Mouse (Mus musculus) olfactory bulb, adult 2 months (tissue): ENCODE measurements at regions not wholly inside any gene's neighbourhood (a gene's known extent, or its start where the extent isn't known, plus 50 kb on each side); places are given as distances from the start of the nearest gene placed in this dataset.

Experiments used
- H3K27ac ChIP-seq: fragments of 200-500 bp; 2 replicates; pipeline ENCODE4 v1.5.1; 2012; ENCODE audit warnings: low read depth, low read length; ENCODE audit not compliant: insufficient read depth
- H3K4me1 ChIP-seq: fragments of 200-500 bp; 2 replicates; pipeline ENCODE4 v1.6.1; 2012; ENCODE audit warnings: low read length; ENCODE audit not compliant: control insufficient read depth, insufficient read depth
- H3K4me3 ChIP-seq: fragments of 200-500 bp; 2 replicates; pipeline ENCODE4 v1.5.1; 2012; ENCODE audit warnings: mild to moderate bottlenecking, low read depth, low read length, moderate library complexity; ENCODE audit not compliant: insufficient read depth
- CTCF ChIP-seq: fragments of 200-500 bp; IDR thresholded peaks from 2 replicates; pipeline ENCODE4 v1.5.1; 2012; ENCODE audit warnings: low read depth, mild to moderate bottlenecking, low read length, moderate library complexity; ENCODE audit not compliant: insufficient read depth
- POLR2A ChIP-seq: fragments of 200-500 bp; IDR thresholded peaks from 2 replicates; pipeline ENCODE4 v1.6.1; 2012; ENCODE audit warnings: mild to moderate bottlenecking, low read depth, low read length, moderate library complexity; ENCODE audit not compliant: insufficient read depth
- WGBS: fragments of 180-500 bp; shearing (Covaris S2); methylation state at CpG from one replicate; pipeline ENCODE4 v1.1.7; 2018; 5-methylcytosine and 5-hydroxymethylcytosine counted together

DNA sequence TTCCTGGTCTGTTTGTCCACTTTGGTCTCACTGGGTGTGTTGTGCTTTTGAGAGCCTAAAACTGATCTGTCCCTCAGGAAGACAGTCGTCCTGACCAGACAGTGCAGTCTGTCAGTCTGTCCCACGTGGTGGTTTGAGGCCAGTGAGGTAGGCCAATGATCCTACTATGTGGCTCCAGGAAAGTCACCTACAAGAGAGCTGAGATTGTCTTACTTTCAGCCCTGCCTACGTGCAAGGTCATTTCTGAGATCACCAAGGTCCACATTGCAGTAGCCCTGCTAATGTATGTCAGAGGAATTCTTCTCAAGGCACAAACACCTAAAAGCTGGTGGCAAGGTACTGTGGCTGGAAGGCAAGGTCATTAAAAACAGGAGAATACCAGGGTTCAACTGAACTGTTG lies 53.9 kb upstream of the Armc2 start:
- Histone ChIP-seq H3K4me1 (peaks cover 8% of the 10 kb centered on the region), H3K4me3 (no peak overlapping the region), H3K27ac (no peak overlapping the region)
- no peak for TF ChIP-seq CTCF
- no peak for TF ChIP-seq POLR2A
- 51% methylated on average over 3 of the region's 3 CpGs for WGBS

DNA sequence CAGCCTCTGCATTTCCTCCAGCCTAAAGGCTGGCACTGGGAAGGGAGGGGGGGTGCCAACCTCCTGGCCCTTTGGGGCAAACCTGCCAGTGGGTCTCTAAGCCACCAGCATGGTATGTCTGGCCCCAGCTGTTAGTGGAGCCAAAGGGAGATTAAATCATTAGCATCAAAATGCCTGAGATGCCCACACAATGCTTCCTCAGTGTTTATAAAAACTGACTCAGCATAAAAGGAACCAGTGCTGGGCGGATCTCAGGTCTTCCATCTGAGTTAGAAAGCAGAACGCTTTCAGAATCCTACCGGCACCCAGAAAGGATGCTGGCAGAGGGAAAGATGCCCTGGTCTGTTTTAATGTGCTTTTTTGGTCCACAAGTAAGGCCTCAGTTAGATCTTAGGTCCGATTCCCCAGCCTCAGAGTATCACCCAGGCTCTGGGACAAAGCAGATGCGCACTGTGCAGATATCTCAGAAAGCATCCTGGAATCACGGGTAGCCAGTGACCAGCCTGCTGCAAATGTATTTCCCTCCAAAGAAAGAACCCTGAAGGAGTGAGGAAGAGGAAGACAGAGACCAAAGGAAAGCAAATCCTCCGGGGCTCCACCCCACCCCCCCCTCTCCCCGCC lies 53.3 kb upstream of the Armc2 start:
- no peak for TF ChIP-seq CTCF
- no peak for TF ChIP-seq POLR2A
- peaks cover 8% of the 10 kb centered on the region for H3K4me1 ChIP-seq
- no peak overlapping the region for H3K27ac ChIP-seq
- WGBS, result 29% methylated on average over 8 of the region's 8 CpGs
- H3K4me3 ChIP-seq, result no peak overlapping the region

DNA sequence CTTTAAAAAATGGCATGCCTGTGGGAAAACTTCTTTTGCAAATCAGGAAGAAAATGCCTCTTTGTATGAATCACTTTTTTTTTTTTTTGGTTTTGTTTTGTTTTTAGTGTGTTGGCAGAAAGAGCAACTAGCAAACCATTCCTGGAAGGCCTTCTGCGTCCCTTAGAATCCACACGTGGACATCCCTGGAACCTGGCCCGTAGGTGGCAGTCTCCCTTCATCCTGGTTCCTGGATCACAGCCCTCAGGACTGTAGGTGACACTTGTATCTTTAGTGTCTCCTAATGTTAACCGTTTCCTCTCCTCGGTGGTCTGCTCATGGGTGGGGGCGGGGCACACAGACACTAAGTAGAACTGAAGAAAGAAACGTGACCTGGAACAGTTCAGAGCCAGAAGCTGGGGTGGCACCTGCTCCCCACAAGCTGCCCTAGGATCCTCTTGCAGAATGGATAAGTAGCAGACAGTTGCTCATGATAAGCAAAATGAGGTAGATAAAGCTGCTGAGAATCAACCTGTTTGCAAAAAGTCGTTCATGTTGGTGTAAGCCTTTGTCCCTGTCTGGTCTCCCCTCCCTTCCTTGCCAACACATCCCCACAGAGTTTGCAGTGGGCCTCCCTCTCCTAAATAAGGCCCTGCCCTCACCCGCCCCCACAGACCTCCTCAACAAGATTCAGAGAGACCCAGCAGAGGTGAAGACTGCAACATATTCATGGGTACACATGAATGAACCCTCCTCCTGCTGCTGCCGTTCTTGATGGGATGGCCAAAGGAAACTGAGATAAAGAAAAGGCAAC lies 52.6 kb upstream of the Armc2 start:
- no peak overlapping the region for H3K4me3 ChIP-seq
- no peak overlapping the region for H3K27ac ChIP-seq
- TF ChIP-seq POLR2A (no peak), CTCF (no peak)
- 35% methylated on average over 10 of the region's 10 CpGs for WGBS
- H3K4me1 ChIP-seq, result peaks cover 8% of the 10 kb centered on the region

DNA sequence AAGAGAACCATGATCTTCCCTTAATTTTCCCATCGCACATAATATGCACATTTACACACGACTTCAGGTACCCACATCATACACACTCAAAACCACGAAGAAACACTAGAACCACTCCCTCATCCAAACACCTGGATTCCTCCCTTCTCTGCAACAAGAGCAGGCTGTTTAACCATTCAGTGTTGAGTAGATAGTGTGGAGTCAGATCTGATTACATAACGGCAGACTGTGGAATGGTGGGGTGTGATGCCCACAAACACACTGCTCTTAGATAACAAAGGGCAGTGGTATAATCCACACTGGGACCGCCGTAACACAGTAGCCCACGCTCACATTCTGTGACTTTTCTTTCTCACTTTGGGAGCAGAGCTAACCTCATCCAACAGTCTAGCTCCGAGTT lies 51.5 kb upstream of the Armc2 start:
- TF ChIP-seq POLR2A, result no peak
- TF ChIP-seq CTCF, result no peak
- peaks cover 8% of the 10 kb centered on the region for H3K4me1 ChIP-seq
- 91% methylated on average over 8 of the region's 8 CpGs for WGBS

DNA sequence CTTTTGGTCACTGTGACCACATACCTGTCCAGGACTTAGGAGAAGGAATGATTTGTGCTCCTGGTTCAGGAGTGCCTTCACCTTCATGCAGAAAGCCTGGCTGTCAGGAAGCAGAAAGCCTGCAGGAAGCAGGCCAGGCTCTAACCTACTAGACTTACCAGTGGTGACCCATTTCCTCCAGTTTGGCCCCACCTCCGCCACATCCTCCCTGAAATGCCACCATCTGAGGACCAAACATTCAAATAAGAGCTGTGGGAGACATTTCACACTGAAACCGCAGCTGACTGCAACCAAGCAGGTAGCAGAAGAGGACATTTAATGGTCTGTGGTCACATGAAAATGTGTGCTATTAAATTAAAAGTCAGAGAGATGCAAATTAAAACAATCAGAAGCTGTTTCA lies 50.3 kb upstream of the Armc2 start:
- H3K4me3 ChIP-seq, result no peak overlapping the region
- H3K27ac ChIP-seq, result no peak overlapping the region
- 90% methylated on average over 2 of the region's 2 CpGs for WGBS
- TF ChIP-seq POLR2A, result no peak
- TF ChIP-seq CTCF, result no peak
- peaks cover 8% of the 10 kb centered on the region for H3K4me1 ChIP-seq

More for the DNA sequence above, 51.5 kb upstream of the Armc2 start:
- no peak overlapping the region for H3K4me3 ChIP-seq
- H3K27ac ChIP-seq, result no peak overlapping the region
